Mouse (Mus musculus) frontal cortex, adult 2 months (tissue): Measurements from ENCODE around the gene Crisp4. TPM values are rescaled to one million over a fixed set of nuclear protein-coding genes. Genes with fewer than 3 reads are reported as not detected.

Experiments used
- DNase-seq, 2 experiments: peaks; one replicate each; pipeline ENCODE4 v3.0.0; 2022; ENCODE audit warnings: low spot score in 1 of 2; ENCODE audit errors: extremely low spot score in 1 of 2
- polyA plus RNA-seq: library from polyadenylated mRNA; depleted of rRNA; stranded (reverse); fragments of >200 nt; gene quantifications from 2 replicates; pipeline ENCODE4 v1.2.3, GENCODE M21; 2012; rRNA removed

Gene Crisp4
- polyA plus RNA-seq: not detected in 2 replicates

GRCm38 (mm10) chr1:18145802-18146201, at the start of gene Crisp4:
Gene Crisp4 (minus strand): TSS chr1:18145902.
- DNase-seq: no peak

- DNase-seq: peak in 1 of 2 experiments; percentile 4
These were observed 46.0 kb upstream of the Crisp4 start for GRCm38 (mm10) chr1:18191719-18192118.

GRCm38 (mm10) chr1:18190714-18191712, 45.3 kb upstream of the Crisp4 start:
- no peak for DNase-seq

GRCm38 (mm10) chr1:18181167-18181566, 35.5 kb upstream of the Crisp4 start:
- peak; percentile 8 to 10 for DNase-seq

GRCm38 (mm10) chr1:18170573-18170972, 24.9 kb upstream of the Crisp4 start:
- DNase-seq: no peak

GRCm38 (mm10) chr1:18168261-18168660, 22.6 kb upstream of the Crisp4 start:
- peak; percentile 71 to 80 for DNase-seq

- DNase-seq: no peak
These were observed 13.4 kb upstream of the Crisp4 start for GRCm38 (mm10) chr1:18159082-18159481.

GRCm38 (mm10) chr1:18148211-18148610, 2.5 kb upstream of the Crisp4 start:
- DNase-seq: peak in 1 of 2 experiments; percentile 47

GRCm38 (mm10) chr1:18131691-18132090, 14.0 kb downstream of the Crisp4 start:
- DNase-seq: peak in 1 of 2 experiments; percentile 5

- DNase-seq: no peak
These were observed 15.7 kb downstream of the Crisp4 start for GRCm38 (mm10) chr1:18129983-18130382.

GRCm38 (mm10) chr1:18106720-18107355, 38.9 kb downstream of the Crisp4 start:
- peak in 1 of 2 experiments; percentile 60 for DNase-seq

- peak in 1 of 2 experiments; percentile 78 for DNase-seq
These were observed 39.7 kb downstream of the Crisp4 start for GRCm38 (mm10) chr1:18105866-18106529.

- no peak for DNase-seq
These were observed 40.5 kb downstream of the Crisp4 start for GRCm38 (mm10) chr1:18105029-18105865.

Other genes starting within 250 kb of the Crisp4 start
- gene Defb18, start 91.5 kb upstream of the Crisp4 start, polyA plus RNA-seq: not detected in 2 replicates
- gene Defb41, start 119.2 kb upstream of the Crisp4 start, polyA plus RNA-seq: not detected in 2 replicates